Comparison of ENCODE assay signal across 21 mouse cellular contexts in the genomic region with DNA sequence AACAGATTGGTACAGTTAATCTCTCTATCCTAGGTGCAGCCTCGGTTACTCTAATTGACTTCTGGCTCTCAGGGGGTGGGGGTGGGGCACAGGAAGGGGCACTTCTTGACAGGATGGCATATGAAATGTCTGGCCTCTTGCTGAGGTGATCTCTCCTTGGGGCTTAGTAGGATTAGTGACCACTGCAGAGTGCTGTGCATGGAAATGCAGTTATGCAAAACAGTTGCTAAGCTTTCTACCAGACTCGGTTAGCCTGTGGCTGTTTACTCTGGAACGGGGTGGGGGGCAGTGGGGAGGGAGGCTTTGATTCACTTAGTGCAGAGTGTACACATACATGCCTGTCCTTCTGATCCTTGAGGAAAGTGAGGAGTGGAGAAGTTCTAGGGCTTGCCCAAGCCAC.
DNase-seq lines count a peak whose midpoint lies in the region; ATAC-seq lines count a peak whose summit lies in the region.
"Had no signal": no experiment of that assay in that cellular context is flagged by ENCODE, and none has a peak within 500 bp of the region (broad histone marks: within the 10 kb centered on the region; RNA-seq: fewer than 3 reads in every experiment).

No protein-coding gene starts in this region.

- no peaks in the 10 kb centered on the region for H3K27me3 ChIP-seq in heart, embryonic 12.5 days (replicated peaks)
- no peaks in the 10 kb centered on the region for H3K27me3 ChIP-seq in heart, embryonic 11.5 days (ENCODE audit: control insufficient read depth, insufficient read depth, low read length)
- H3K27me3 ChIP-seq in neural tube, embryonic 13.5 days, result peaks cover 10% of the 10 kb centered on the region; the same call in 1 of the 2 replicates
- H3K27me3 ChIP-seq in neural tube, embryonic 15.5 days (replicated peaks), result no peaks in the 10 kb centered on the region
- no peaks in the 10 kb centered on the region for H3K27me3 ChIP-seq in hindbrain, embryonic 15.5 days
- H3K27me3 ChIP-seq: embryonic facial prominence, embryonic 13.5 days; heart, embryonic 13.5 days had no signal

- H3K9ac ChIP-seq in heart, embryonic 12.5 days, result no peak overlapping the region
- no peak overlapping the region for H3K9ac ChIP-seq in heart, embryonic 11.5 days (ENCODE audit: low read depth, low read length)
- H3K9ac ChIP-seq in neural tube, embryonic 13.5 days, result no peak overlapping the region
- no peak overlapping the region for H3K9ac ChIP-seq in neural tube, embryonic 15.5 days (replicated peaks)
- no peak overlapping the region for H3K9ac ChIP-seq in hindbrain, embryonic 15.5 days
- H3K9ac ChIP-seq: embryonic facial prominence, embryonic 13.5 days; heart, embryonic 13.5 days had no signal

- H3K36me3 ChIP-seq in heart, embryonic 12.5 days, result no peaks in the 10 kb centered on the region
- H3K36me3 ChIP-seq in heart, embryonic 11.5 days (ENCODE audit: control insufficient read depth, insufficient read depth, low read length), result no peaks in the 10 kb centered on the region
- no peaks in the 10 kb centered on the region for H3K36me3 ChIP-seq in neural tube, embryonic 13.5 days
- H3K36me3 ChIP-seq in neural tube, embryonic 15.5 days, result no peaks in the 10 kb centered on the region
- no peaks in the 10 kb centered on the region for H3K36me3 ChIP-seq in hindbrain, embryonic 15.5 days
- H3K36me3 ChIP-seq: embryonic facial prominence, embryonic 13.5 days; heart, embryonic 13.5 days; limb, embryonic 10.5 days had no signal

- peak; percentile 27 for DNase-seq in retina, embryonic 14.5 days (ENCODE audit: low spot score)
- DNase-seq in layer of hippocampus, postnatal 25 days (ENCODE audit: extremely low spot score in 1 of 2, low spot score in 1 of 2), result no peak
- no peak for DNase-seq in cerebellum, postnatal 14 days
- DNase-seq: adrenal gland, adult 8-10 months; B cell, adult 2 months; cerebellum, adult 9-10 months; heart, postnatal 36 days; kidney, postnatal 36 days; layer of hippocampus, adult 9-11 months; lung, adult 18-20 months; spleen, adult 18-20 months; thymus, postnatal 36 days had no signal

- H3K27ac ChIP-seq in heart, embryonic 12.5 days (ENCODE audit: poor library complexity, severe bottlenecking), result no peak overlapping the region
- no peak overlapping the region for H3K27ac ChIP-seq in heart, embryonic 11.5 days (ENCODE audit: low read depth, low read length)
- H3K27ac ChIP-seq in neural tube, embryonic 13.5 days (replicated peaks), result no peak overlapping the region
- no peak overlapping the region for H3K27ac ChIP-seq in neural tube, embryonic 15.5 days (replicated peaks)
- H3K27ac ChIP-seq in hindbrain, embryonic 15.5 days (replicated peaks), result no peak overlapping the region
- H3K27ac ChIP-seq: embryonic facial prominence, embryonic 13.5 days; heart, embryonic 13.5 days; limb, embryonic 10.5 days had no signal

- no peak overlapping the region for H3K4me2 ChIP-seq in heart, embryonic 12.5 days
- no peak overlapping the region for H3K4me2 ChIP-seq in heart, embryonic 11.5 days
- H3K4me2 ChIP-seq in neural tube, embryonic 13.5 days, result no peak overlapping the region
- H3K4me2 ChIP-seq in neural tube, embryonic 15.5 days, result no peak overlapping the region
- no peak overlapping the region for H3K4me2 ChIP-seq in hindbrain, embryonic 15.5 days
- H3K4me2 ChIP-seq: embryonic facial prominence, embryonic 13.5 days; heart, embryonic 13.5 days had no signal

- 0 out of 2 replicates have a peak, but pooled peaks have one; percentile 11 for ATAC-seq in heart, embryonic 12.5 days (ENCODE audit: insufficient number of reproducible peaks, low FRiP score)
- no peak for ATAC-seq in heart, embryonic 11.5 days (replicated peaks; ENCODE audit: insufficient number of reproducible peaks, low FRiP score, low TSS enrichment)
- peak; percentile 36; the same call in 1 of the 2 replicates for ATAC-seq in neural tube, embryonic 13.5 days (ENCODE audit: low read depth)
- no peak for ATAC-seq in neural tube, embryonic 15.5 days (ENCODE audit: low FRiP score)
- 0 out of 2 replicates have a peak, but pooled peaks have one; percentile 16 for ATAC-seq in hindbrain, embryonic 15.5 days (ENCODE audit: low FRiP score, low read depth)
- ATAC-seq: intestine, embryonic 16.5 days had no signal

- WGBS in heart, embryonic 12.5 days, result 19% methylated on average over 3 of the region's 3 CpGs
- WGBS in heart, embryonic 11.5 days (ENCODE audit: insufficient replicate concordance), result 20% methylated on average over 3 of the region's 3 CpGs
- 23% methylated on average over 3 of the region's 3 CpGs for WGBS in neural tube, embryonic 13.5 days
- WGBS in neural tube, embryonic 15.5 days, result 25% methylated on average over 3 of the region's 3 CpGs
- 11% methylated on average over 3 of the region's 3 CpGs for WGBS in hindbrain, embryonic 15.5 days

- no peaks in the 10 kb centered on the region for H3K9me3 ChIP-seq in heart, embryonic 12.5 days (replicated peaks)
- no peaks in the 10 kb centered on the region for H3K9me3 ChIP-seq in heart, embryonic 11.5 days (replicated peaks; ENCODE audit: control insufficient read depth, low read length)
- H3K9me3 ChIP-seq in neural tube, embryonic 13.5 days, result no peaks in the 10 kb centered on the region
- no peaks in the 10 kb centered on the region for H3K9me3 ChIP-seq in neural tube, embryonic 15.5 days (replicated peaks)
- H3K9me3 ChIP-seq in hindbrain, embryonic 15.5 days, result no peaks in the 10 kb centered on the region
- H3K9me3 ChIP-seq: embryonic facial prominence, embryonic 13.5 days; heart, embryonic 13.5 days; limb, embryonic 10.5 days had no signal

- peaks cover 34% of the 10 kb centered on the region for H3K4me1 ChIP-seq in heart, embryonic 12.5 days (replicated peaks)
- 0 out of 2 replicates have a peak, but pooled peaks cover 7% of the 10 kb centered on the region for H3K4me1 ChIP-seq in heart, embryonic 11.5 days (ENCODE audit: control insufficient read depth, insufficient read depth, low read length)
- peaks cover 46% of the 10 kb centered on the region for H3K4me1 ChIP-seq in neural tube, embryonic 13.5 days (replicated peaks)
- H3K4me1 ChIP-seq in neural tube, embryonic 15.5 days, result peaks cover 33% of the 10 kb centered on the region
- peaks cover 45% of the 10 kb centered on the region for H3K4me1 ChIP-seq in hindbrain, embryonic 15.5 days (replicated peaks)

- H3K4me3 ChIP-seq in heart, embryonic 12.5 days, result no peak overlapping the region
- H3K4me3 ChIP-seq in heart, embryonic 11.5 days (ENCODE audit: low read depth, low read length), result no peak overlapping the region
- H3K4me3 ChIP-seq in neural tube, embryonic 13.5 days, result no peak overlapping the region
- H3K4me3 ChIP-seq in neural tube, embryonic 15.5 days (replicated peaks), result no peak overlapping the region
- no peak overlapping the region for H3K4me3 ChIP-seq in hindbrain, embryonic 15.5 days
- H3K4me3 ChIP-seq: embryonic facial prominence, embryonic 13.5 days; heart, embryonic 13.5 days; limb, embryonic 10.5 days had no signal

Comparison
In these comparisons a context has a peak if more than half of its experiments do, and no peak if none do; other contexts are left out.
1. ATAC-seq: peak in heart, embryonic 12.5 days (single experiment), neural tube, embryonic 13.5 days (single experiment) and hindbrain, embryonic 15.5 days (single experiment); none in heart, embryonic 11.5 days (single experiment) and neural tube, embryonic 15.5 days (single experiment).